Mouse (Mus musculus): ENCODE results near the gene Ero1lb. TPM values are rescaled to one million over a fixed set of nuclear protein-coding genes. Genes with fewer than 3 reads are reported as not detected.
"Not testable (repeated sequence)": the region's sequence is repeated elsewhere in the genome, so short reads cannot be mapped to it uniquely, and the experiment has no call there.

Gene Ero1lb
- polyA plus RNA-seq, 1 experiment from 2014 or later, result 7.5 TPM

- not testable (repeated sequence) for H3K27ac ChIP-seq (replicated peaks); ATAC-seq (ENCODE audit: insufficient number of reproducible peaks, low FRiP score, low TSS enrichment, low read depth); H3K4me3 ChIP-seq (replicated peaks); H3K9me3 ChIP-seq (replicated peaks); H3K9ac ChIP-seq; H3K36me3 ChIP-seq; H3K4me1 ChIP-seq; H3K4me2 ChIP-seq (replicated peaks); H3K27me3 ChIP-seq
- 80% methylated on average over 1 of the region's 6 CpGs for WGBS
These were observed 69.4 kb downstream of the Ero1lb start for GRCm38 (mm10) chr13:12634941-12635588.

- not testable (repeated sequence) for H3K4me2 ChIP-seq (replicated peaks)
These were observed 77.1 kb downstream of the Ero1lb start for GRCm38 (mm10) chr13:12642795-12643194.

GRCm38 (mm10) chr13:12646676-12647075 is 81.0 kb downstream of the Ero1lb start:
- not testable (repeated sequence) for H3K36me3 ChIP-seq; H3K4me2 ChIP-seq (replicated peaks); H3K27me3 ChIP-seq; H3K4me1 ChIP-seq; H3K9me3 ChIP-seq (replicated peaks); H3K27ac ChIP-seq (replicated peaks); H3K4me3 ChIP-seq (replicated peaks); ATAC-seq (ENCODE audit: insufficient number of reproducible peaks, low FRiP score, low TSS enrichment, low read depth); H3K9ac ChIP-seq
- WGBS, result 51% methylated on average over 5 of the region's 5 CpGs

More at GRCm38 (mm10) chr13:12642795-12643194, 77.1 kb downstream of the Ero1lb start:
- not testable (repeated sequence) for H3K9ac ChIP-seq; H3K27me3 ChIP-seq; ATAC-seq (ENCODE audit: insufficient number of reproducible peaks, low FRiP score, low TSS enrichment, low read depth); H3K36me3 ChIP-seq; H3K4me1 ChIP-seq; H3K9me3 ChIP-seq (replicated peaks); H3K4me3 ChIP-seq (replicated peaks); H3K27ac ChIP-seq (replicated peaks)
- WGBS, result 84% methylated on average over 3 of the region's 4 CpGs

- not testable (repeated sequence) for H3K27me3 ChIP-seq; H3K9me3 ChIP-seq (replicated peaks); H3K4me1 ChIP-seq; H3K9ac ChIP-seq; H3K36me3 ChIP-seq
- Histone ChIP-seq H3K4me2 (replicated peaks) (peak overlapping the region; percentile 53), H3K4me3 (replicated peaks) (peak overlapping the region; percentile 48), H3K27ac (replicated peaks) (0 out of 2 replicates have a peak overlapping the region, but pooled peaks have one; percentile 39)
- WGBS, result 0% methylated on average over 62 of the region's 79 CpGs
- peak; percentile 90 for ATAC-seq (ENCODE audit: insufficient number of reproducible peaks, low FRiP score, low TSS enrichment, low read depth)
These were observed 84.6 kb downstream of the Ero1lb start for GRCm38 (mm10) chr13:12650020-12650876.

- not testable (repeated sequence) for H3K27me3 ChIP-seq; H3K36me3 ChIP-seq; H3K9ac ChIP-seq; H3K9me3 ChIP-seq (replicated peaks); H3K4me1 ChIP-seq; H3K27ac ChIP-seq (replicated peaks)
- Histone ChIP-seq H3K4me3 (replicated peaks) (peak overlapping the region; percentile 48), H3K4me2 (replicated peaks) (peak overlapping the region; percentile 53)
- WGBS, result under 1% methylated on average over 13 of the region's 13 CpGs
- peak; percentile 78 for ATAC-seq (ENCODE audit: insufficient number of reproducible peaks, low FRiP score, low TSS enrichment, low read depth)
These were observed 85.2 kb downstream of the Ero1lb start for GRCm38 (mm10) chr13:12650877-12651176.

Other genes with a start within 250 kb of the Ero1lb start
- gene Actn2, start 225.1 kb upstream of the Ero1lb start, polyA plus RNA-seq (2015; fragmentation: Nextera tagmentation; extraction: Ambion mirVana), result 199 and 264 TPM in 2 replicates
- gene Heatr1, start 170.8 kb upstream of the Ero1lb start, polyA plus RNA-seq (2015; fragmentation: Nextera tagmentation; extraction: Ambion mirVana), result 14.4 and 15.7 TPM in 2 replicates
- 22.5 and 28.3 TPM in 2 replicates for gene Lgals8, start 100.9 kb upstream of the Ero1lb start, polyA plus RNA-seq (2015; fragmentation: Nextera tagmentation; extraction: Ambion mirVana)
- 6.5 and 7.2 TPM in 2 replicates for gene Edaradd, start 45.4 kb upstream of the Ero1lb start, polyA plus RNA-seq (2015; fragmentation: Nextera tagmentation; extraction: Ambion mirVana)
- not detected in 2 replicates for gene Prl2c3, start 234.2 kb downstream of the Ero1lb start, polyA plus RNA-seq (2015; fragmentation: Nextera tagmentation; extraction: Ambion mirVana)

Measured in embryonic facial prominence, embryonic 15.5 days (tissue).